Mouse (Mus musculus): ENCODE data around the gene Sez6l. TPM values are rescaled to one million over a fixed set of nuclear protein-coding genes. Genes with fewer than 3 reads are reported as not detected.

The Sez6l gene
- polyA plus RNA-seq (2015; fragmentation: Illumina TruSeq; extraction: RNeasy Lipid Tissue Mini Kit (QIAGEN cat#74804); ENCODE audit: insufficient read depth, low replicate concordance): 0.33 TPM

GRCm38 (mm10) chr5:112576993-112577670, at the start of gene Sez6l:
TSS of gene Sez6l (minus strand) at chr5:112577185.

GRCm38 (mm10) chr5:112448747-112449440, 128.1 kb downstream of the Sez6l start, which contains the start of gene Gm6588:
TSS of gene Gm6588 (plus strand) at chr5:112449426.

GRCm38 (mm10) chr5:112394779-112395443, 182.1 kb downstream of the Sez6l start, which contains the start of gene Asphd2:
TSS of gene Asphd2 (minus strand) at chr5:112394866.

Other genes starting within 250 kb of the Sez6l start
- gene Srrd, start 234.1 kb downstream of the Sez6l start, polyA plus RNA-seq (2015; fragmentation: Illumina TruSeq; extraction: RNeasy Lipid Tissue Mini Kit (QIAGEN cat#74804); ENCODE audit: insufficient read depth, low replicate concordance): 11.9 TPM
- 20.8 TPM for gene Hps4, start 234.1 kb downstream of the Sez6l start, polyA plus RNA-seq (2015; fragmentation: Illumina TruSeq; extraction: RNeasy Lipid Tissue Mini Kit (QIAGEN cat#74804); ENCODE audit: insufficient read depth, low replicate concordance)
- not detected for gene Gm6583, start 221.2 kb downstream of the Sez6l start, polyA plus RNA-seq (2015; fragmentation: Illumina TruSeq; extraction: RNeasy Lipid Tissue Mini Kit (QIAGEN cat#74804); ENCODE audit: insufficient read depth, low replicate concordance)
- gene Asphd2, start 182.3 kb downstream of the Sez6l start, polyA plus RNA-seq (2015; fragmentation: Illumina TruSeq; extraction: RNeasy Lipid Tissue Mini Kit (QIAGEN cat#74804); ENCODE audit: insufficient read depth, low replicate concordance): not detected
- gene Gm6588, start 127.8 kb downstream of the Sez6l start, polyA plus RNA-seq (2015; fragmentation: Illumina TruSeq; extraction: RNeasy Lipid Tissue Mini Kit (QIAGEN cat#74804); ENCODE audit: insufficient read depth, low replicate concordance): not detected

Measured in spleen, adult 10 weeks (tissue).